Mouse (Mus musculus): Measurements from ENCODE around the gene Ap1g1.
"Not testable (repeated sequence)": the region's sequence is repeated elsewhere in the genome, so short reads cannot be mapped to it uniquely, and the experiment has no call there.

The Ap1g1 gene

DNA sequence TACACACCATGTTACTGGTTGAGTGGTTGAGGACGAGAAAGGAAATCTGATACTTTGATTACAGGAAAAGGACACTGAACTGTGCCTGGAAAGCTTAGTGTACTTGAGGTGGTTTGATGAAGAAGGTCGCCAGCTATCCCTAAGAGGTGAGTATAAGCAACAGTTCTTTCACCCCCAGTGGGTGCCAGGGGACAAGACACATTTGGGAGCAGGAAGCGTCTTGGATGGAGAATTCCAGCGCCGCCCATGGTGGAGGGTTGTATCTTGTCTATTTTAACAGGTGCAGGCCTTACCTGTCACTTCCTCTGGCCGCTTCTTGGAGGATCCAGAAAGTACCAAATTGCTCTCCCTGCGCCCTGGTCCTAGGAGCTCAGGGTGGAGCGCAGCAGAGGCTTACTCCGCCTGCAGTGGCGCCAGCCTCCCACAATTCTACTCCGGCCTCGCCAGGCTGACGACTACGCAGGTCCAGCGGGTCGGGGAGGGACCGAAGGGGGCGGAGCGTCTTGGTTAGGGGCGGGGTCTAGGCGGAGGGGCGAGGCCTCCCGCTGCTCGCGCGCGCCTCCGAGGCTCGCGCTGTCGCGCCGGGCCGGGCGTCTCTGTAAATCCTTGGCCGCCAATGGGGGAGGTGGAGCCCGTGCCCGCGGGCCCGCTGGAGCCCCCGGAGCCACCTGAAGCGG lies 89.8 kb downstream of the Ap1g1 start, which contains the start of gene Phlpp2:
TSS of gene Phlpp2 (plus strand) at position 540 of the 677 bp plus-strand sequence.
- DNase-seq = peak; percentile 99

DNA sequence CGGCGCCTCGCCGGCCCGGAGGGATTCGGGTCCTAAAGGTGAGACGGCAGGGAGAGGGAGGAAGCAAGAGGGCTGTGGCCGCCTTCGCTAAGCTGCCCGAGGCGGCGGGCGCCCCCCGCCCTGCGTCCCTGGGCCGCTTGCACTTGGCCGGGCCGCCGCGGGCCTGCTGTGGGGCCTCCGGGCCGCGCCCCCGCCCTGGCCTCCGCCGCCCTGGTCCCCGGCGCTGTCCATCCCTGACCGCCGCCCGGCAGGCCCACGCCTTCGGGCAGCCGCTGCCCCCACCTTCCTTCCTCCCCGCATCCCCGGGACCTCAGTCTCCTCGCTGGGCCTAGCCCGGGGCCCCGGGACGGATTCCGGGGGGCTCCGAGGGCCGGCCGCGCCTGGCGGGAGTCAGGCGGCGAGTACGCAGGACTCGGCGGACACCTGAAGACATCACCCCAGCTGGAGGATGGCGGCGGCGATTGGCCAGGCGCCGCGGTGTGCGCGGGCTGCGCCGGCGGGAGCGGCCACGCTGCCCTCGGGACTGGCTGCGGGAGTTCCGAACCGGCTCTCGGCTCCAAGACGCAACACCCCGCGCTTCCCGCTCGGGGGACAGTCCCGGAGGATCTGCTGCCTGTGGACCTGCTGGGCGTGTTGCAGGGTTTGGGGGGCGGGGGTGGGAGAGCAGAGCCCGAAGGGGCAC lies 90.5 kb downstream of the Ap1g1 start:
- no peak for DNase-seq

DNA sequence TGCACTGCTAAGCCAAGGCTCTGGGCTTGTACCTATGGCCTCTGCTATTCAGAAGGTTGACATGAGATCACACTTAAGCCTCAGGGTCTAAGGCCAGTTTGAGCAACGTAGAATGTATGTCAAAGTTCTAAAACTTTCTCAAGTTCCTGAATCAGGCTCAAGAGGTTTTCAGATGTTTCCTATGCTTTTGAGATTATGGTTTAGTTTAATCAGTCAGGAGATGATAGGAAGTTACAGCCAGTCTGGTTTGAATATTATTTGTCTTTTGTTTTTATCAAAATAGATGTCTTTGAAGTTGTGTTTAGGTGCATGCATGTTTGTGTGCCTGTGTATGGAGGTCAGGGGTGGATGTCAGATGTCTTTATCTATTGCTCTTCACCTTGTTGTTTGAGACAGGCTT lies 92.7 kb downstream of the Ap1g1 start:
- peak; percentile 37 for DNase-seq

DNA sequence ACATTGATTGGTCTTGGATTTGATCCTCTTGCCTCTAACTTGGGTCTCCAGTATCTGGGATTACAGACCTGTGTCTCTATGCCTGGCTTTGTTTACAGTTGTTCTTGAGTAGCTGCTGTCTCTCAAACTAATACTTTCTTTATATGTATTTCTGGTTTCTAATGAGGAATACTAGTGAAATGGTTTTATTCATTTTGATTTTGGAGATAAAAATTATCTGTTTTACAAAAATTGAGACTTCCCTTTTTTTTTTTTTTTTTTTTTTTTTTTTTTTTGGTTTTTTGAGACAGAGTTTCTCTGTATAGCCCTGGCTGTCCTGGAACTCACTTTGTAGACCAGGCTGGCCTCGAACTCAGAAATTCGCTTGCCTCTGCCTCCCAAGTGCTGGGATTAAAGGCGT lies 95.4 kb downstream of the Ap1g1 start:
- DNase-seq = not testable (repeated sequence)

DNA sequence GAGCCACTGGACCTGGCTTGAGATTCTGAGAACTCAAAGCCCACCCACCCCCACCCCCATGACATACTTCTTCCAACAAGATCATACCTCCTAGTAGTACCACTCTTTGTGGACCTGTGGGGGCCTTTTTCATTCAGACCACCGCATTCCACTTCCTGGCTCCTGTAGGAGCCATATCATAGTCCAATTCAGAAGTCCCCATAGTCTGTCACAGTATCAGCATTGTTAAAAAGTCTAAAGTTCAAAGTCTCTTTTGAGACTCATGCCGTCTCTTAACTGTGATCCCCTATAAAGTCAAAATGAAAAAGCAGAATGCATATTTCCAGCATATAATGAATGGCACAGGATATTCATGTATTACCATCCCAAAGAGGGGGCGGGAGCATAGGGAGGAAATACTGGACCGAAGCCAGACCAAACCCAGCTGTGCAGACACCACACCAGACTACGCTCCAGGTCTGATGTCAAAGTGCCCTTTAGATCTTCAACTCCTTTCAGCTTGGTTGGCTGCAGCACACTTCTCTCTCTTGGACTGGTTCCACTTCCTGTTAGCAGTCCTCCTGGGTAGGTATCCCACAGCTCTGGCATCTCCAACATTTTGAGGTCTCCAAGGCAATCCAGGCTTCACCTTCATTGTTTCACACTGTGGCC lies 101.8 kb downstream of the Ap1g1 start:
- DNase-seq = peak; percentile 70

DNA sequence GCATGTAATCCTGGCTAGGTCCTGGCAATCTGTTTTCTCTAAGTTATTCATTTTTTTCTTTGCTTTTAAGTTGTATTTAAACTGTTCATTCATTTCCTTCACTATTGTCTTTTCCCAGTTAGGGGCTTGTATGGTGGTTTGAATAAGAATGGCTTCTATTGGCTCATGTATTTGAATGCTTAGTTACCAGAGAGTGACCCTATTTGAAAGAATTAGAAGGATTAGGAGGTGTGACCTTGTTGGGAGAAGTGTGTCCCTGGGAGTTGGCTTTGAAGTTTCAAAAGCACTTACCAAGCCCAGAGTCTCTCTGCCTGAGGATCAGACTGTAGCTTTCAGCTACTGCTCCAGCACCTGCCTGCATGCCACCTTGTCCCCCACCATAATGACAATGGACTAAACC lies 106.9 kb downstream of the Ap1g1 start:
- DNase-seq = no peak

DNA sequence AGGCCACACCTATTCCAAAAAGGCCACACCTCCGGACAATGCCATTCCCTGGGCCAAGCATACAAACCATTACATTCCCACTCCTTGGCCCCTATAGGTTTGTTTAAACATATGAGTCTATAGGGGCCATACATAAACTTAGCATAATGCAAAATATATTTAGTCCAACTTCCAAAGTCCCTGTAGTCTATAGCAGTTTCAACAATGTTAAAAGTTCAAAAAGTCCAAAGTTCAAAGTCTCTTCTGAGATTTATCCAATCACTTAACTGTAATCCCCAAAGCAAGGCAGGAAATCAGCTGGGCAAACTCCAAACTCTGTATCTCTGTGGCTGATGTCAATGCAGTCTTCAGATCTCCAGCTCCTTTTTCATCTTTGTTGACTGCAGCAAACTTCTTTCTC lies 110.9 kb downstream of the Ap1g1 start:
- DNase-seq = no peak

DNA sequence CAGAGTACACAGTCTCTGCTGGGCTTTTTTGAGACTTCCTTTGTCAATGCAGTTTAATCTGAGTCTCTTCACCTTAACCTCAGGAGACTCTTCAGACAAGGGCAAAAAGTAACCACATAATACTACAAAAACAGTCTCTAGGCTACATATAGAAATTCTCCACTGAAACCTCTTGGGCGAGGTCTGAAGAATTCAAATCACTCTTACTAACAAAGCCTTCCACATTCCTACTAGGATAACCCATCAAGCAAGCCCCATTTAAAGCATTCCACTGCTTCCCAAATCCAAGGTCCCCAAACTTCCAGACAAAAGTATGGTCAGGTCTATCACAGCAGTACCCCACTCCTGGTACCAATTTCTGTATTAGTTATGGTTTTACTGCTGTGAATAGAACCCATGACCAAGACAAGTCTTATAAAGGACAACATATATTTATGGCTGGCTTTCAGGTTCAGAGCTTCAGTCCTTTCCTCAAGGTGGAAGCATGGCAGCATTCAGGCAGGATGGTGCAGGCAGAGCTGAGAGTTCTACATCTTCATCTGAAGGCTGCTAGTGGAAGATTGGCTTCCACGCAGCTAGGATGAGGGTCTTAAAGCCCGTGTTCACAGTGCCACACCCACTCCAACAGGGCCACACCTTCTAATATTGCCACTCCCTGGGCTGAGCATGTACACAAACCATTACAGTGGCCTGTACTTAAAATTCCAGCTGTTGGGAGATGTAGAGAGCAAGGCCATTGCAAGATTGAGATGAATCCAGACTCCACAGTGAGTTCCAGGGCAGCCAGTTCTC lies 112.6 kb downstream of the Ap1g1 start:
- no peak for DNase-seq

DNA sequence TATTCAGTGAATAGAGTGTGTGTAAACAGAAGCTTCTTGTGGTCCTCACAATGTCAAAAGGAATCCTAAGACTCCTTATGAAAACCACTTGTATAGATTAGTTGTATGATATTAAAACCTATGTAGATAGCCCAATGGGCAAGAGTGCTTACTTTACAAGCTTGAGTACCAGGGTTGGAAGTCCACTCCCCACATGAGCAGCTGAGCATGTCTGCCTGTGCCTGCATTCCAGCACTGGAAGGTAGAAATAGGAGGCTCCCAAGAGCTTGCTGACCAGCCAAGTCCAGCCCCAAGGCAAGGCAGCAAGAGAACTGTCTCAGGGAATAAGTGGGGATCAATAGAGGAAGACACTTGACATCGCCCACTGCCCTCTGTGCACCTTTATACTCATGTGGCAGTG lies 116.3 kb downstream of the Ap1g1 start:
- no peak for DNase-seq

DNA sequence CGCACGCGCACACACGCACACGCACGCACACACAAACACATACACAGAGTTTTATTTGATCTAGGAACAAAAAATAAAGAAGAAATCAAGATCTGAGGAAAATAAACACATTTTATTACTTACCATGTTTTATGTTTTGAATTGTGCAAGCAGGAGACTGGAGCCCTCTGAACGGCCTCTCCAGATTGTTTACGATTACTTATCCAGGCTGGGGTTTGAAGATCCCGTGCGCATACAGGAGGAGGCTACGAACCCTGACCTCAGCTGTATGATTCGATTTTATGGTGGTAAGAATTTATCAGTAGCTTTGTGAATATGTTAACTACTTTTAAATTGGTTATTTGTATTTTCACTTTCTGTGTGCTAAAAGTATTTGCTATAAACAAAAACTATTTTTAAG lies 117.0 kb downstream of the Ap1g1 start:
- DNase-seq = peak; percentile 61

DNA sequence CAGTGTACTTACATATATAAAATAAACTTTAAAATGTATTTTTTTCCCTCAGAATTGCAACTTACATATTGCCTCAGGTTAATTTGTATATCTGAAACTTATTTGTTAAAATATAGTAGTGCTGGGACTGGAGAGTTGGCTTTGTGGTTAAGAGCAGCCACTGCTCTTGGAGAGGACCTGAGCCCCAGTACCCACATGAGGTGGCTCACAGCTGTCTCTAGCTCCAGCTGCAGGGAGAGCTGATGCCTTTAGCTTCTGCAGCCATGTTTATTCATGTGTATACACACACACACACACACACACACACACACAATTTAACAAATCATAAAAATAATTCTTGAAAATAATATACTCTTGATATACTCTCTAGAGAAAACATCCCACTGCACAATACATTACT lies 124.0 kb downstream of the Ap1g1 start:
- DNase-seq = no peak

DNA sequence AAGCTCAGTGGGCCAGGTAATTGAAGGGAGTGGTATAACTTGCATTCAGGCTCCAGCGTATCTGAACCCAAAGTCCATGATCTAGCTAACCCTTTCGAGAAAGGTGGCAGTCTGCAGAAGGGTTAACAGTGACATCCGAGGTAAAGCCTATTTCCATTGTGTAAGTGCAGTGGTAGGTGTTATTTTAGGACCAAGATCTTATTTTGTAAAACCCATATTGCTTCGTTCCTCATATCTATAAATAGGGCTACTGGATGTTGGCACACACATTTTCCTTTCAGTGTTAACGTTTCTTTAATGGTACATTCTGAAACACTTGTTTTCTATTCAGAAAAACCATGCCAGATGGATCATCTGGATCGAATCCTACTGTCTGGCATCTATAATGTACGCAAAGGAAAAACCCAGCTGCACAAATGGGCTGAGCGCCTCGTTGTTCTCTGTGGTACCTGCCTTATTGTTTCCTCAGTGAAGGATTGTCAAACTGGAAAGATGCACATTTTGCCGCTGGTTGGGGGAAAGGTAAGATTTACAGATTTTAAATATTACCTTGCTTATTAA lies 125.6 kb downstream of the Ap1g1 start:
- no peak for DNase-seq

DNA sequence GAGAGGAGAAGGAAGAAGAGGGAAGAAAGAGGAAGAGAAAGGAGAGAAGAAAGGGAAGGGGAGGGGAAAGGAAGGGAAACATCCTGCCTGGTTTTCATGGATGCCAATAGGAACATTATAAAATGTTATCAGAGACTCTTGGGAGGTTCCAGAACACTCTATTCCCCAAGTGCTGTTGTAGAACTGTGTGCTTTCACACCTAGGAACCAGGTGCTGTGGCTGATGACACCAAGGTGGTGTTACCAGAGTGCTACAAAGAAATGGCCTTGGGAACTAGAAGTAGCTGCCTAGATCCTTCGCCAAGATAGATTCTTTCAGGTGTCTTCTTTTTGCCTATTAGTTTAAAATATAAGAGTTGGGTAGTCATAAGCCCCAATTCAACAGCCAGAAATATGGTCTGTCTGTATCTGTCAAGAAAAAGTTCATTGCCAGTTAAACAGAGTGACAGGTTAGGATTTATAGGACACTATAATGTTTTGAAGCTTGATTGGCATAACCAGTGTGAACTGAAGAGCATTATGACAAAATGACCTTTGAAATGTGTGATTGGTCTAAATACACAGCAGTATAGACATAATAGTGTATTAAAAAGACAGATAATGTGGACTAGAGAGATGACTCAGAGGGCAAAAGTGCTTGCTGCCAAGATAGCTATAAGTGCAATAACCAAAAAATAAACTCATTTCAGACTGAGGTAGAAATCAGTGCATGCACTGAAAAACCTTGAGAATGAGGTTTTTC lies 126.7 kb downstream of the Ap1g1 start:
- DNase-seq = no peak

DNA sequence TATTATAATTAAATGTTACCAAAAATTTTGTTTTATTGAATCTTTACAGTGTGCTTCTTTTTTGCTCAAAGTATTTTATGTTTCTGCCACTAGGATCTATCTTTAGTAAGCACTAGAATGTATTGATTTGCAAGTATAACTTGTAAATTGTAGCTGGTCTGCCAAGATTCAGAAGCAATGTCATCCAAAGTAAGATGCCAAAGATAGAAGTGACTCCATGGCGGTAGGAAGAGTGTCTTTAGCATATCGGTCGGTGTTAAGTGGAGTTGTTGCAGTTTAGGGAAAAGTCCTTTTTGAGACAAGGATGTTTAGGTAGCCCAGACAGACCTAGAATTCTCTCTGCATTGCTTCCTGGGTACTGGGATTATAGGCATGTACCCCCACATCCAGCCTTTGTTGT lies 128.6 kb downstream of the Ap1g1 start:
- DNase-seq = no peak

DNA sequence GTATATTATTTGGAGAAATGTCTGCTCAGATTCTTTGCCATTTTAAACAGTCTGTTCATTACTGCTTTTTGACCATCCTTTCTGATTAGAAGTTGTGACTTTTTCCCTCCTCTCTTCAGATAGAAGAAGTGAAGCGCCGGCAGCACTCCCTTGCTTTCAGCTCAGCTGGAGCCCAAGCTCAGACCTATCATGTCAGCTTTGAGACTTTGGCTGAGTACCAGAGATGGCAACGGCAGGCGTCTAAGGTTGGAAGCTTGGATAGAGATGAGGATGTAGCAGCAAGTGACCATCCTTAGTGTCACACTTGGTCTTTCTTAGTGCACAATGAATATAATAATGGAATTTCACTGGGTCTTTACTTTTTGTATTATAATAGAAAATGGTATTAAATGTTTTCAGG lies 129.0 kb downstream of the Ap1g1 start:
- DNase-seq = no peak
